Comparison of ENCODE assay signal across 24 mouse cellular contexts in the genomic region with DNA sequence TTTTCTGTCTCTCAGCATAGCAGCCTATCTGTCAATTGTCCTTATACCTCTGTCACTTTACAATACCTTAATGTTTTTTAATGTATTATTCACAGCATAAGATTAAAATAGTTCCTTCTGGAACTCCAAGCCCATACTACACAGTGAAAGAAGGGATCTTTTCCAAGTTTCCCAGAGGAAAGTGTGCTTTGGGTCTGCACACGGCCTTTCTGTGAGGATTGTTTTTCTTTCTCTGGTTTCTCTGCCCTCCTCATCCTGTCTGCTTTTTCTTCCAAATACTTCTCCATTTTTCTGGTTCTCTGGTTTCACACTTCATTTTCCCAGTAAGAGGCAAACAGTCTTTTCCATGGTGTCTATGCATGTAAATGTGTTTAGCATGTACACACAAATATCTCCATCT. TPM values are rescaled to one million over a fixed set of nuclear protein-coding genes. Genes with fewer than 3 reads are reported as not detected.
DNase-seq lines count a peak whose midpoint lies in the region; ATAC-seq lines count a peak whose summit lies in the region.
"Had no signal": no experiment of that assay in that cellular context is flagged by ENCODE, and none has a peak within 500 bp of the region (broad histone marks: within the 10 kb centered on the region; RNA-seq: fewer than 3 reads in every experiment).

No protein-coding gene starts in this region.

- DNase-seq in kidney, postnatal 36 days, result no peak
- no peak for DNase-seq in embryonic facial prominence, embryonic 10.5 days (ENCODE audit: low spot score)
- peak; percentile 54 for DNase-seq in embryonic facial prominence, embryonic 11.5 days (ENCODE audit: low spot score)
- no peak for DNase-seq in heart, adult 11 months
- DNase-seq: adrenal gland, adult 8-10 months; cerebellum, adult 9-11 months; heart, postnatal 14 days; liver; lung, postnatal 14 days; right cerebral cortex, postnatal 4 days had no signal

- no peak overlapping the region for H3K4me3 ChIP-seq in kidney, embryonic 14.5 days (ENCODE audit: low read length)
- no peak overlapping the region for H3K4me3 ChIP-seq in embryonic facial prominence, embryonic 10.5 days
- H3K4me3 ChIP-seq in embryonic facial prominence, embryonic 11.5 days (ENCODE audit: low read depth, low read length), result no peak overlapping the region
- no peak overlapping the region for H3K4me3 ChIP-seq in limb, embryonic 12.5 days (replicated peaks)
- H3K4me3 ChIP-seq: megakaryocyte, embryonic 14.5 days had no signal

- no peaks in the 10 kb centered on the region for H3K27me3 ChIP-seq in kidney, embryonic 14.5 days (ENCODE audit: control insufficient read depth, insufficient read depth, low read length)
- H3K27me3 ChIP-seq in embryonic facial prominence, embryonic 10.5 days (replicated peaks; ENCODE audit: low read depth, poor library complexity, severe bottlenecking), result no peaks in the 10 kb centered on the region
- no peaks in the 10 kb centered on the region for H3K27me3 ChIP-seq in embryonic facial prominence, embryonic 11.5 days (ENCODE audit: control insufficient read depth, insufficient read depth, low read length)
- H3K27me3 ChIP-seq in limb, embryonic 12.5 days, result no peaks in the 10 kb centered on the region
- H3K27me3 ChIP-seq: megakaryocyte, embryonic 14.5 days had no signal

- no peaks in the 10 kb centered on the region for H3K9me3 ChIP-seq in kidney, embryonic 14.5 days (ENCODE audit: control insufficient read depth, low read length)
- no peaks in the 10 kb centered on the region for H3K9me3 ChIP-seq in embryonic facial prominence, embryonic 10.5 days
- H3K9me3 ChIP-seq in embryonic facial prominence, embryonic 11.5 days (replicated peaks; ENCODE audit: control insufficient read depth, low read length), result no peaks in the 10 kb centered on the region
- H3K9me3 ChIP-seq in limb, embryonic 12.5 days, result no peaks in the 10 kb centered on the region

- ATAC-seq in kidney, embryonic 14.5 days (ENCODE audit: low FRiP score, low TSS enrichment), result no peak
- ATAC-seq in embryonic facial prominence, embryonic 11.5 days (replicated peaks; ENCODE audit: insufficient number of reproducible peaks, low FRiP score, low TSS enrichment, low read depth), result no peak
- no peak for ATAC-seq in limb, embryonic 12.5 days (ENCODE audit: insufficient number of reproducible peaks, insufficient read depth, low FRiP score, low TSS enrichment, low read depth)
- ATAC-seq in megakaryocyte, adult 5-6 weeks (ENCODE audit: poor library complexity, severe bottlenecking), result no peak
- ATAC-seq: Patski had no signal

- WGBS in kidney, embryonic 14.5 days, result 13% methylated on average over 1 of the region's 1 CpGs
- 29% methylated on average over 1 of the region's 1 CpGs for WGBS in embryonic facial prominence, embryonic 10.5 days
- 38% methylated on average over 1 of the region's 1 CpGs for WGBS in embryonic facial prominence, embryonic 11.5 days
- 31% methylated on average over 1 of the region's 1 CpGs for WGBS in limb, embryonic 12.5 days

- H3K36me3 ChIP-seq in kidney, embryonic 14.5 days (ENCODE audit: control insufficient read depth, insufficient read depth, low read length), result no peaks in the 10 kb centered on the region
- H3K36me3 ChIP-seq in embryonic facial prominence, embryonic 10.5 days (replicated peaks), result no peaks in the 10 kb centered on the region
- no peaks in the 10 kb centered on the region for H3K36me3 ChIP-seq in embryonic facial prominence, embryonic 11.5 days (replicated peaks; ENCODE audit: control insufficient read depth, insufficient read depth, low read depth, low read length)
- no peaks in the 10 kb centered on the region for H3K36me3 ChIP-seq in limb, embryonic 12.5 days

- peak overlapping the region; percentile 73 for H3K27ac ChIP-seq in kidney, embryonic 14.5 days (ENCODE audit: low read depth, low read length)
- peak overlapping the region; percentile 71 for H3K27ac ChIP-seq in embryonic facial prominence, embryonic 10.5 days (replicated peaks)
- peak overlapping the region; percentile 71 for H3K27ac ChIP-seq in embryonic facial prominence, embryonic 11.5 days (replicated peaks; ENCODE audit: low read depth, low read length)
- peak overlapping the region; percentile 45; the same call in 1 of the 2 replicates for H3K27ac ChIP-seq in limb, embryonic 12.5 days
- H3K27ac ChIP-seq: hindbrain, embryonic 14.5 days had no signal

- H3K4me2 ChIP-seq in kidney, embryonic 14.5 days (replicated peaks; ENCODE audit: low read depth, low read length), result no peak overlapping the region
- H3K4me2 ChIP-seq in embryonic facial prominence, embryonic 11.5 days (ENCODE audit: low read depth, low read length), result no peak overlapping the region
- H3K4me2 ChIP-seq in limb, embryonic 12.5 days, result peak overlapping the region; percentile 1; the same call in 1 of the 2 replicates
- H3K4me2 ChIP-seq: heart, embryonic 11.5 days; hindbrain, embryonic 14.5 days had no signal

- peaks cover 4% of the 10 kb centered on the region; the same call in 1 of the 2 replicates for H3K4me1 ChIP-seq in kidney, embryonic 14.5 days (ENCODE audit: control insufficient read depth, insufficient read depth, low read length)
- H3K4me1 ChIP-seq in embryonic facial prominence, embryonic 10.5 days, result peaks cover 25% of the 10 kb centered on the region
- H3K4me1 ChIP-seq in embryonic facial prominence, embryonic 11.5 days (ENCODE audit: control insufficient read depth, insufficient read depth, low read length), result no peaks in the 10 kb centered on the region; the same call in 1 of the 2 replicates
- H3K4me1 ChIP-seq in limb, embryonic 12.5 days (replicated peaks), result peaks cover 17% of the 10 kb centered on the region
- H3K4me1 ChIP-seq: megakaryocyte, embryonic 14.5 days had no signal

- no peak overlapping the region for H3K9ac ChIP-seq in kidney, embryonic 14.5 days (ENCODE audit: low read depth, low read length)
- H3K9ac ChIP-seq in embryonic facial prominence, embryonic 11.5 days (replicated peaks; ENCODE audit: low read length), result no peak overlapping the region
- no peak overlapping the region for H3K9ac ChIP-seq in limb, embryonic 12.5 days (replicated peaks)
- H3K9ac ChIP-seq: hindbrain, embryonic 14.5 days had no signal

RNA-seq across cellular contexts. Expression of gene Oxgr1, which starts 48.2 kb away (rescaled TPM):
- polyA plus RNA-seq in kidney, embryonic 14.5 days (2014; fragmentation: Nextera tagmentation; extraction: Ambion mirVana), result 0.20 and 0.66 TPM in 2 replicates
- not detected in 2 replicates for polyA plus RNA-seq in embryonic facial prominence, embryonic 10.5 days (2016; fragmentation: Nextera tagmentation; extraction: Ambion mirVana)
- not detected in 2 replicates for polyA plus RNA-seq in embryonic facial prominence, embryonic 11.5 days (2014; fragmentation: Nextera tagmentation; extraction: Ambion mirVana)
- 0.13 TPM in 1 of 2 replicates, not detected in the other for polyA plus RNA-seq in limb, embryonic 12.5 days (2016; fragmentation: Nextera tagmentation; extraction: Ambion mirVana)
- total RNA-seq in megakaryocyte, adult 5-6 weeks (2015), result not detected in 2 replicates
- not detected in 2 replicates for total RNA-seq in megakaryocyte, adult 5-6 weeks (2017)
- total RNA-seq: adrenal gland, adult 8-10 months; gastrocnemius, adult 18-20 months; gastrocnemius, postnatal 4 days; heart, postnatal 14 days had no signal
- polyA plus RNA-seq: heart, embryonic 11.5 days; hindbrain, embryonic 14.5 days; intestine, embryonic 14.5 days; liver, embryonic 16.5 days; neural tube, embryonic 11.5 days; stomach, embryonic 16.5 days; thymus, postnatal 0 days had no signal
